Mouse (Mus musculus): Measurements from ENCODE around the gene Gm14391. TPM values are rescaled to one million over a fixed set of nuclear protein-coding genes. Genes with fewer than 3 reads are reported as not detected.
"Not testable (repeated sequence)": the region's sequence is repeated elsewhere in the genome, so short reads cannot be mapped to it uniquely, and the experiment has no call there.

Gene Gm14391
- 100 to 1,000 TPM in 1 of 2 experiments, 10 to 100 TPM in 1; 93.6 to 107 TPM for total RNA-seq (2021)
- long read RNA-seq, experiment 1, transcript Gm14391-202 (4 exons, 965 nt), result major isoform, 39 of 51 reads
- long read RNA-seq, experiment 1, partial matches to known transcripts, result 3 of 51 reads
- long read RNA-seq, experiment 1, other reads (novel, unspliced or antisense), result 7 of 51 reads
- long read RNA-seq, experiment 2, transcript Gm14391-202 (4 exons, 965 nt), result major isoform, 24 of 40 reads
- long read RNA-seq, experiment 2, transcript Gm14391-204 (5 exons, 1,854 nt), result minor isoform, 8 of 40 reads
- long read RNA-seq, experiment 2, partial matches to known transcripts, result 0 of 40 reads
- long read RNA-seq, experiment 2, other reads (novel, unspliced or antisense), result 8 of 40 reads

- H3K27ac ChIP-seq; H3K4me3 ChIP-seq; intact Hi-C loops (cut with DNase I); DNase-seq (ENCODE audit: extremely low spot score in 1 of 2, low spot score in 2 of 2): not testable (repeated sequence)
These were observed at the start of gene Gm14391 for GRCm38 (mm10) chr2:175206732-175207131. TSS of gene Gm14391 (minus strand) at chr2:175206917.

DNA sequence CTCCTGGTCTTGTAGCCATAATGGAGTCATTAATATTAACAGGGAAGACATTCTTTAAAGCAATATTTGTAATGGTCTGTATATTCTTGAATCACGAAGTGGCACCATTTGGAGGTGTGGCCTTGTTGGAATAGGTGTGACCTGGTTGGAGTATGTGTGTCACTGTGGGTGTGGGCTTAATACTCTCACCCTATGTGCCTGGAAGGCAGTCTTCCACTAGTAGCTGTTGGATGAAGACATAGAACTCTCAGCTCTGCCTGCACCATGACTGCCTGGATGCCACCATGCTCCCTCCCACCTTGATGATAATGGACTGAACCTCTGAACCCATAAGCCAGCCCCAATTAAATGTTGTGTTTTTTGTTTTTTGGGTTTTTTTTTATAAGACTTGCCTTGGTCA is 27.7 kb downstream of the Gm14391 start:
- DNase-seq (ENCODE audit: extremely low spot score in 1 of 2, low spot score in 2 of 2); intact Hi-C loops (cut with DNase I); H3K27ac ChIP-seq; H3K4me3 ChIP-seq: not testable (repeated sequence)

DNA sequence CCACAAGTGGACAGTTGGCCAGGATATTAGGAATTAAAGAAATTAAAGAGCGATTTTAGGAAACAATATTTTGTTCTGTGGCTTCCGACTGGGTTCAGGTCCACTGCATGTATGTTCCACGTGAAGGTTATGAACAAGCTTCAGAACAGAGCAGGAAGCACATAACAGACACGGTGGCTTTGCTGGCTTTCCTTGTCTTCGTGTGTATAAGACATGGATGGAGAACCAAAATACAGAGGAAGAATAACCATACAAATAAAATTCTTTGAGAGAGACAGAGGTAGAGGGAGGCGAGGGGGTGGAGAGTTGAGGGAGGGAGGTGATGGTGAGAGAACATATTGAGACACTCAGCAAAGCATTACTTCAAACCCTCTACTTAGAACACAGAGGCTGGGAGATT is 30.4 kb downstream of the Gm14391 start:
- Histone ChIP-seq H3K27ac (no peak overlapping the region), H3K4me3 (no peak overlapping the region)
- DNase-seq (ENCODE audit: extremely low spot score in 1 of 2, low spot score in 2 of 2), result no peak
- intact Hi-C loops (cut with DNase I), result no loop called here
- no peak for TF ChIP-seq CTCF (IDR thresholded peaks at IDR 0.05)

- DNase-seq (ENCODE audit: extremely low spot score in 1 of 2, low spot score in 2 of 2); H3K4me3 ChIP-seq; H3K27ac ChIP-seq; intact Hi-C loops (cut with DNase I): not testable (repeated sequence)
These were observed 31.1 kb downstream of the Gm14391 start, which contains the start of gene Gm14443 for GRCm38 (mm10) chr2:175175401-175176180. TSS of gene Gm14443 (minus strand) at chr2:175175871.

DNA sequence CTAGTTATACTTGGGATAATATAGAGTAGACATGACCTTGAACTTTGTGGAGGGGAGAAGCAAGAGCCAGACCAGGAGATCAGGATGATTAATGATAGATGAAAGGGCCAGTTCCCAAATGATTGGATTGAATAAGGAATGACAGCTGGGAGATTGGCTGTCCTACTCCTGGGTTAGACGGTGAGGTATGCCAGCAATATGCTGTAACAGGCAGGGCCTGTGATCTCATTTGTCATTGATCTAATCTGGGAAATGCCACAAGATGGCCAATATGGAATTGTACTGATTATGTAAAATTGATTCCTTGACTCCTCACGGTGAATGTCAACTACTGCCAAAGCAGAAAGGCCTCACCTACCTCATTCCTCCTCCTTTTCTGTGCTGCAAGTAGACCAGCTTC is 32.7 kb downstream of the Gm14391 start:
- DNase-seq (ENCODE audit: extremely low spot score in 1 of 2, low spot score in 2 of 2); H3K27ac ChIP-seq; H3K4me3 ChIP-seq; intact Hi-C loops (cut with DNase I): not testable (repeated sequence)

- H3K4me3 ChIP-seq; H3K27ac ChIP-seq; intact Hi-C loops (cut with DNase I); DNase-seq (ENCODE audit: extremely low spot score in 1 of 2, low spot score in 2 of 2): not testable (repeated sequence)
These were observed 33.7 kb downstream of the Gm14391 start for GRCm38 (mm10) chr2:175172906-175173595.

GRCm38 (mm10) chr2:175172123-175172522 is 34.6 kb downstream of the Gm14391 start:
- DNase-seq (ENCODE audit: extremely low spot score in 1 of 2, low spot score in 2 of 2), result no peak

DNA sequence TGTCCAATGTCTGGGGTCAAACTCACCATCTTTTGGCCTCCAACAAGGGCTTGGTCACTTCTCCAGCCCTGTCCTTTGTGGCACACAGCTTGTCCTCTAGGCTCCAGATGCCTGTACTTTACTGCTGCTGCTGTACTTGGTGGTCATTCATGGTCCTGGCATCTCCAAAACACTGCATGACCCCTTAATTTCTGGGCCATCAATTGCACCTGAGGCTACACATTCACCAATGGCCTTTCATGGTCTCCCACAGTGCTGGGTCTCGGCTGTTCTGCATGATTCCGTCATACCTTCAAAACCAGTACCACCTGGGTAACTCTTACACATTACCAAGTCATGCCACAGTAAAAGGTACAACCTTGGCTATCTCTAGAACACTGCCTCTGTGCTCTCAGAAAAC is 39.8 kb downstream of the Gm14391 start:
- H3K4me3 ChIP-seq; DNase-seq (ENCODE audit: extremely low spot score in 1 of 2, low spot score in 2 of 2); H3K27ac ChIP-seq; intact Hi-C loops (cut with DNase I): not testable (repeated sequence)

More at GRCm38 (mm10) chr2:175172123-175172522, 34.6 kb downstream of the Gm14391 start:
- intact Hi-C loops (cut with DNase I), result no loop called here
- no peak overlapping the region for H3K4me3 ChIP-seq
- no peak for TF ChIP-seq CTCF (IDR thresholded peaks at IDR 0.05)
- H3K27ac ChIP-seq, result no peak overlapping the region

DNA sequence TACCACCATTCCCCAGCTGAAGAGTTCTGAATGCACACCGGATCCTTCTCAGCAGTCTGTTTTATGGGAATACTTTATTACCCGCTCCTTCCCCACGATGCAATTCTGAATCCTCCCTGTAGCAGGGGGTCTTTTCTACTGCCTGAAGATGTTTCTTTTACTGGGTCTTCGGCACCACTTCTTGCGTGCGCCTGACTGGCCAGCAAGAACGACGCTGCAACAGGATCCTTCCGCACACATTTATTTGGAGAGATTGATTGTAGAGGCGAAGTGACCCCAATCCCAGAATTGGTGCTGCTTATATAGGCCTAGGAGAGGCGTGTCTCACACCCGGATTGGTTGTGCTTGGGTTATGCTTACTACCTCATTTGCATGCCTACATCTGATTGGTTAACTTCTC is 41.6 kb downstream of the Gm14391 start:
- intact Hi-C loops (cut with DNase I); H3K27ac ChIP-seq; H3K4me3 ChIP-seq; DNase-seq (ENCODE audit: extremely low spot score in 1 of 2, low spot score in 2 of 2): not testable (repeated sequence)

DNA sequence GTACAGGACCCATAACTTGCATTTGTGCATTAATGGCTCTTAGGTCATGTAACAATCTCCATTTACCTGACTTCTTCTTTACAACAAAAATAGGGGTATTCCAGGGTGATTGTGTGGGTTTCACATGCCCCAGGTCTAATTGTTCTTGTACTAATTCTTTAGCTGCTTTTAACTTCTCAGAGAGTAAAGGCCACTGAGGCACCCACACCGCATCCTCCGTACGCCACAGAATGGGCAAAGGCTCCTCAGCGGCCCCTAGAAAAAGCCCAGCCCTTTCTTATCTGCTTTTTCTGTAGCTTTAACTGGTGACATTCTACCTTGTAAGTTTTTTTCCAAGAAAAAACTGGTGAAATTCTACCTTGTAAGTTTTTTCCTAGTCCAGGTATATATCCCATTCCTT is 45.3 kb downstream of the Gm14391 start:
- H3K27ac ChIP-seq; DNase-seq (ENCODE audit: extremely low spot score in 1 of 2, low spot score in 2 of 2); intact Hi-C loops (cut with DNase I); H3K4me3 ChIP-seq: not testable (repeated sequence)

DNA sequence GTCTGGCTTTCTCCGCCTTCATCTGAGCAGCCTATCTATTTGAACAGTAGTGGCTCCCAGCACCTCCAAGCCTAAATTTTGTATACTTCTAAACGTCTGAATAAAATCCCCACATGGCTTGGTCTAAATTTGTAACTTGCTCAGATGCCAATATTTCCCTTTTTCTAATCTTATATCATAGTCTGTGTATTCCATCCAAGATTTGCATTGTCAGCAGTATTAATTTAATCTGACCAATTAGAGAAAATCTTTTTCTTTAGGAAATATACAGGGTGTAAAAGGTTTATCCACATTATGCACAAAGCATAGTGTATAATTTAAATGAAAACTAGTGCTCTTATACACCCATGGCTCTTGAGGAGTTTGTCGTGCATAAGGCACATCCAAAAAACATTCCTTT is 48.1 kb downstream of the Gm14391 start:
- no peak for TF ChIP-seq CTCF (IDR thresholded peaks at IDR 0.05)
- intact Hi-C loops (cut with DNase I), result no loop called here
- Histone ChIP-seq H3K4me3 (no peak overlapping the region), H3K27ac (no peak overlapping the region)
- no peak for DNase-seq (ENCODE audit: extremely low spot score in 1 of 2, low spot score in 2 of 2)

- Histone ChIP-seq H3K27ac (no peak overlapping the region), H3K4me3 (no peak overlapping the region)
- intact Hi-C loops (cut with DNase I), result no loop called here
- no peak for TF ChIP-seq CTCF (IDR thresholded peaks at IDR 0.05)
- DNase-seq (ENCODE audit: extremely low spot score in 1 of 2, low spot score in 2 of 2), result no peak
These were observed 50.0 kb downstream of the Gm14391 start for GRCm38 (mm10) chr2:175156696-175157095.

- intact Hi-C loops (cut with DNase I); DNase-seq (ENCODE audit: extremely low spot score in 1 of 2, low spot score in 2 of 2): not testable (repeated sequence)
- Histone ChIP-seq H3K4me3 (peak within 1 kb of the TSS; percentile 54), H3K27ac (peak within 1 kb of the TSS; percentile 71)
These were observed 64.8 kb downstream of the Gm14391 start, which contains the start of gene Gm14399 for GRCm38 (mm10) chr2:175141993-175142295. TSS of gene Gm14399 (minus strand) at chr2:175142012.

GRCm38 (mm10) chr2:175141118-175141992 is 65.4 kb downstream of the Gm14391 start:
- intact Hi-C loops (cut with DNase I), result not testable (repeated sequence)
- peak; percentile 11 to 20 for DNase-seq (ENCODE audit: extremely low spot score in 1 of 2, low spot score in 2 of 2)
- H3K27ac ChIP-seq, result peak overlapping the region; percentile 71
- peak overlapping the region; percentile 54 for H3K4me3 ChIP-seq

All from left cerebral cortex, adult 2 months (tissue).